Mouse (Mus musculus) hindbrain, embryonic 14.5 days (tissue): Measurements from ENCODE around the gene Kcnmb2. TPM values are rescaled to one million over a fixed set of nuclear protein-coding genes. Genes with fewer than 3 reads are reported as not detected.

ENCODE experiments used
- ATAC-seq: fragments of 200-750 bp; cut with Nextera tagmentation; 2 replicates; pipeline ENCODE4 v1.8.0; 2017; ENCODE audit warnings: moderate number of reproducible peaks, mild to moderate bottlenecking, moderate TSS enrichment, moderate library complexity; ENCODE audit not compliant: low FRiP score
- DNase-seq: peaks from one replicate; pipeline ENCODE4 v3.0.0-alpha.2; 2015; ENCODE audit warnings: low spot score
- H3K27ac ChIP-seq: fragments of 300-500 bp; sonication (generic); 2 replicates; pipeline ENCODE4 v1.5.1; 2014; ENCODE audit warnings: mild to moderate bottlenecking, moderate library complexity
- H3K27me3 ChIP-seq: fragments of 300-500 bp; sonication (generic); 2 replicates; pipeline ENCODE4 v1.6.1; 2014; ENCODE audit warnings: mild to moderate bottlenecking, low read length, mixed read lengths; ENCODE audit not compliant: control insufficient read depth, insufficient read depth
- H3K36me3 ChIP-seq: fragments of 300-500 bp; sonication (generic); replicated peaks from 2 replicates; pipeline ENCODE4 v1.6.1; 2014; ENCODE audit not compliant: control insufficient read depth, insufficient read depth
- H3K4me1 ChIP-seq: fragments of 300-500 bp; sonication (generic); replicated peaks from 2 replicates; pipeline ENCODE4 v1.6.1; 2014; ENCODE audit warnings: antibody characterized with exemption, low read length, mixed read lengths; ENCODE audit not compliant: control insufficient read depth, insufficient read depth
- H3K4me2 ChIP-seq: fragments of 300-500 bp; sonication (generic); replicated peaks from 2 replicates; pipeline ENCODE4 v1.6.1; 2014; ENCODE audit warnings: mild to moderate bottlenecking, moderate library complexity
- H3K4me3 ChIP-seq: fragments of 300-500 bp; sonication (generic); replicated peaks from 2 replicates; pipeline ENCODE4 v1.5.1; 2014; ENCODE audit warnings: mild to moderate bottlenecking, low read length
- H3K9ac ChIP-seq: fragments of 300-500 bp; sonication (generic); 2 replicates; pipeline ENCODE4 v1.6.1; 2014
- H3K9me3 ChIP-seq: fragments of 300-500 bp; sonication (generic); 2 replicates; pipeline ENCODE4 v1.6.1; 2016; ENCODE audit warnings: low read length; ENCODE audit not compliant: control insufficient read depth
- WGBS: fragments of 180-500 bp; shearing (Covaris S2); extraction: QIAGEN DNeasy Blood & Tissue Kit; methylation state at CpG from one replicate; pipeline ENCODE4 v1.1.7; 2014; 5-methylcytosine and 5-hydroxymethylcytosine counted together
- polyA plus RNA-seq: library from polyadenylated mRNA; unstranded; fragments of >200 nt; fragmentation: Nextera tagmentation; extraction: Ambion mirVana; gene quantifications from 2 replicates; pipeline ENCODE4 v1.2.1, GENCODE M21; 2014

Kcnmb2 gene
- polyA plus RNA-seq, 1 experiment from 2014 or later, result 12.7 TPM

DNA sequence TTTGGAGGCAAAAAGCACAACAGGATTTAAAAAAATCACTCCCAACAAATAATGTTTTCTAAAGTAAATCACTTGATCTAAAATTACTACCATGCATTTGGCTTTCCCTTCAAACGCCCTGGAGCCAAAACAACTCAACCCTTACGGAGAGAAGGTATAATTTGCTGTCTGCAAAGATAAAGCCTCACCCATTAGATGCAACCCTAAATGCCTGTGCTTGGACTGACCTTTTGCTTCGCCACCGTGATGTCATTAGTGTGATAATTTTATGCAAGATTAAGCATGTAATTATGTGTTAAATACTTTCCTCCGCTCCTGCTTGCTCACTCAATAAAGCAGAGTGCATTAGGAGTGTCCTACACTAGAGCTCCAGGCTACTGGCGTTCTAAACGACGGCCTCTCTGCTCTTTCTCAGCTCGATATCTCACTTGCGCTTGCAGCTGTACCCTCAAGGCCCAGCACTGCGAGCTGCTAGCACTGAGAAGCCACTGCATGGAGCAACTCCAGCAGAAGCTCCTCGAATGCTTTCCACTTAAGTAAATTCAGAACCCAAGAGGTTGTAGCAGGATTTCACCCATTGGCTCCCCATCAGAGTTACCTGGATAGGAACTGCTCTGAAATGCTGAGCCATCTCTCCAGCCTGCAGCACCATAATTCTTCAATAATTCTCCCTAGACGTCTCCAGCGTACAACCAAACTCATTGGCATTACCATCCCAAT lies 247.7 kb downstream of the Kcnmb2 start:
- ATAC-seq (peak; percentile 57; the same call in 1 of the 2 replicates), DNase-seq (no peak)
- Histone ChIP-seq H3K4me2 (no peak overlapping the region), H3K27me3 (no peaks in the 10 kb centered on the region), H3K9ac (no peak overlapping the region), H3K4me1 (no peaks in the 10 kb centered on the region), H3K36me3 (no peaks in the 10 kb centered on the region), H3K9me3 (no peaks in the 10 kb centered on the region), H3K4me3 (no peak overlapping the region), H3K27ac (no peak overlapping the region)
- 55% methylated on average over 14 of the region's 14 CpGs for WGBS

DNA sequence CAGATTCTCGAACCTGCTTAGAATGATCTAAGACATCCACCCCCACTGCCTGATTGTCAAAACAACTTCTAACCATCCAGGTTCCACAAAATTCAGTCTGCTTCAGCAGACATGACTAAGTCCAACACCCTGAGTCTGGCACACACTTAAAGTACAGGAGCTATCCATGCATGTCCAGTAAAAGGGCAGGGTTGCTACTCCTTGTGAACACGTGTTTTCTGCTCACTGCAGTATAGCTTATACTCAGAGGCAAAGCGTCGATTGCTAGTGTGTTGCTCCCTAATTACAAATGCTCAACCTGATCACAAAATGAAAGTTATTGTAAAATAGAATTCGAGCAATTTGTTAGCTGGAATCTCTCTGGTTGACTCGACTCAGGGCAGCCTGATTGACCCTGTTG lies 278.2 kb downstream of the Kcnmb2 start:
- no peak for DNase-seq
- WGBS, result 77% methylated on average over 6 of the region's 6 CpGs
- H3K9me3 ChIP-seq, result no peaks in the 10 kb centered on the region
- no peak overlapping the region for H3K27ac ChIP-seq
- H3K27me3 ChIP-seq, result no peaks in the 10 kb centered on the region
- ATAC-seq, result no peak
- H3K4me2 ChIP-seq, result no peak overlapping the region
- H3K4me1 ChIP-seq, result no peaks in the 10 kb centered on the region
- no peaks in the 10 kb centered on the region for H3K36me3 ChIP-seq
- H3K4me3 ChIP-seq, result no peak overlapping the region
- no peak overlapping the region for H3K9ac ChIP-seq

DNA sequence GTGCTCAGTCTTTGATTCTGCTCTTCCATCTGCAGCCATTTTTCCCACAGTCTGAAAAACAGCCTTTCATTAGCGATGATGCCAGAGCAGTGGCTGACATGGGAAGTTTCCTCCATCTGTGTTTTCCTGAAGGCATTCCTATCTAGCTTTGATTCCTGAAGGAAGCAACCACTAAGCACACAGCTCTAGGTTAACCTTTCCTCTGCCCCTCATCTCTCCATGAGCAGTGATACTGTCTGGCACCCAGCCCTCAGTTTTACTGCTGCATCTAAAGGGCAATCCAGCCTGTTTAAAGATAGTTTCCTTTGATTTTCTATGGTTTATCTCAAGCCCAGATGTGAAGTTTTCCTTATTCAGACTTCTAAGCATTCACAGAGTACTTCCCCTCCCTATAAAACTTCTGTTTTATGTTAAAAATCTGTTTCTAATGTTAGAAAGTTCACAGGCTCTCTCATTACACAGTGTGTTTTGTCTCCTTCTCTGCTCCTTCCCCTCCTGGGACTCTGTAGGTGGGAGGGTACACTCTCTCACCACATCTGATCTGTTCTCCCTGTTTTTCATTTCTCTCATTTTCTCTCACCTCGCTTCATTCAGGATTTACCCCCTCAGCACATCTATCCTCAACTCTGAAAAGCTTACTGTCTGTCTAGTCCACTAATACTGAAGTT lies 283.7 kb downstream of the Kcnmb2 start:
- H3K4me2 ChIP-seq, result no peak overlapping the region
- ATAC-seq, result no peak
- peaks cover 5% of the 10 kb centered on the region; the same call in 1 of the 2 replicates for H3K4me1 ChIP-seq
- H3K9me3 ChIP-seq, result no peaks in the 10 kb centered on the region
- no peak overlapping the region for H3K9ac ChIP-seq
- DNase-seq, result no peak
- WGBS, result 76% methylated on average over 2 of the region's 2 CpGs
- no peaks in the 10 kb centered on the region for H3K27me3 ChIP-seq
- no peak overlapping the region for H3K4me3 ChIP-seq
- H3K27ac ChIP-seq, result no peak overlapping the region
- no peaks in the 10 kb centered on the region for H3K36me3 ChIP-seq

DNA sequence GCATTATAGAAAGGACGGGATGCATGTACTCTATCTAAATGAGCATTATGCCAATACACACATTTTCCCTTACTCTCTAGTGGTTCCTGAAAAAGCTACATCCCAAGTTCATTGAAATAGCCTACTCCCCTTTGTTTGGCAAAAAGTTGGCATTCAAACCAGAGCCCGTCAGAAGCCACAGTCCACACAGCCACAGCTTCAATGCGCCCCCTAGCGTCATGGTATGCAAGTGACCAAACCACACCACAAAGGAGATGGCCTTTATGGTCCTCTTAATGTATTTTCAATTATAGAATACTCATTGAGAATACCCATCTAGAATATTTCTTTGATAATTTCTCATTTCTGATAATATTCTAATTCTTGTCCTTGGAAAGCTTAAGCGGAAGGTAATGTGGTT lies 286.2 kb downstream of the Kcnmb2 start:
- ATAC-seq (0 out of 2 replicates have a peak, but pooled peaks have one; percentile 51), DNase-seq (peak; percentile 73)
- Histone ChIP-seq H3K4me2 (no peak overlapping the region), H3K27me3 (no peaks in the 10 kb centered on the region), H3K9ac (no peak overlapping the region), H3K9me3 (no peaks in the 10 kb centered on the region), H3K4me1 (peaks cover 5% of the 10 kb centered on the region; the same call in 1 of the 2 replicates), H3K36me3 (no peaks in the 10 kb centered on the region), H3K4me3 (no peak overlapping the region), H3K27ac (no peak overlapping the region)
- WGBS, result 27% methylated on average over 5 of the region's 5 CpGs

DNA sequence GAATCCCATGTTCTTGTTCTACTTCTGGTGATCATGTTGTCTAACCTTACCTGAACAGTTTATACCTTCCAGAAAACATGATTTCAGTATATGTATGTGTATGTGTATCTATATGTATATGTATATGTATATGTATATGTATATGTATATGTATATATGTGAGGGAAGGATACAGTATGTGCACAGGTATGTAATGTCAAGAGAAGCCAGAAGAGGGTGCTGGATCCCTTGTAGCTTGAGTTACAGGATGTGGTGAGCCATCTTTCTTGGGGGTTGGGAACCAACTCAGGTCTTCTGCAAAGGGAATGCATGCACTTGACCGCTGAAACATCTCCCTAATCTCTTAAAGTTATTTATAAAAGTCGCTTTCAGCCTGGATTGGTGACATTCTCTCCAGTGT lies 286.6 kb downstream of the Kcnmb2 start:
- Histone ChIP-seq H3K4me1 (peaks cover 5% of the 10 kb centered on the region; the same call in 1 of the 2 replicates), H3K4me2 (no peak overlapping the region), H3K9me3 (no peaks in the 10 kb centered on the region), H3K9ac (no peak overlapping the region), H3K36me3 (no peaks in the 10 kb centered on the region), H3K27ac (peak overlapping the region; percentile 63; the same call in 1 of the 2 replicates), H3K4me3 (no peak overlapping the region), H3K27me3 (no peaks in the 10 kb centered on the region)
- ATAC-seq, result no peak
- no peak for DNase-seq
- WGBS, result 95% methylated on average over 2 of the region's 2 CpGs

DNA sequence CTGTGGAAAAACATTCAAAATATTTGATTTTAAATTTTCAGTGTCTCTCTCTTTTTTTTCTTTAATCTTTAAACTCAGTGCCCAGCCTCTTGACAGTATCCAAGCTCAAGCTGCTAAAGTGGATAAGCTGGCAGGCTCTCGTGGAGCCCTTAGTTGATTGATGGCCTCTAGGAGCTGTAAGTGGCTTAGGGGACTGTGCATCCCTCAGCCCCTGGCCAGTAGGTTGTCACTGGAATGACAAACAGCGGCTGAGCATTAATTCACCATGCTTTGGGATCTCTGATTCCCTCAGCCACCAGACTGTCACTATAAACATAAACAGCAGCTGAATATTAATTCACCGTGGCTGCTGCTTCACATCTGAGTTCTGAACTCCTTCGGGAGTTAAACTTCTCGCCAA lies 287.6 kb downstream of the Kcnmb2 start:
- DNase-seq (peak; percentile 45), ATAC-seq (peak; percentile 84)
- H3K4me1 ChIP-seq, result peaks cover 5% of the 10 kb centered on the region; the same call in 1 of the 2 replicates
- H3K27me3 ChIP-seq, result no peaks in the 10 kb centered on the region
- no peak overlapping the region for H3K4me3 ChIP-seq
- no peaks in the 10 kb centered on the region for H3K36me3 ChIP-seq
- H3K9ac ChIP-seq, result no peak overlapping the region
- 0 out of 2 replicates have a peak overlapping the region, but pooled peaks have one; percentile 63 for H3K27ac ChIP-seq
- no peak overlapping the region for H3K4me2 ChIP-seq
- no peaks in the 10 kb centered on the region for H3K9me3 ChIP-seq
- WGBS, result 32% methylated on average over 5 of the region's 5 CpGs

DNA sequence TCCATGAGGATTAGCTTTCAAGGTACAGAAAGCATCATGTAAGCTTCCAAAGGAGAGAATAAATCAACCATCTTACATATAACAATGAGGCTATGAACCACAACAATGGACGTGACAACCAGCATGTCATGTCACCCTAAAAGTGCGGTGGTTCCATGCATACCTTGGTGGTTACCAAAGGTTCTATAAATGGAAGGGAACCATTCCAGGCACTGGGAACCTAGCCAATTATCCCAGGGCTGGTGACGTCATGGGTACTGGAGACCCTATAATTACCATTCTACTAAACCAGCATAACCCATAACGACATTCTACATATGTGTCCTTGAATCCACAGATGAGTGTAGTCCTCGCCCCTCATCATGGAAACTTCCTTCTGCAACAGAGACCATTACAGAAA lies 291.7 kb downstream of the Kcnmb2 start:
- H3K36me3 ChIP-seq, result no peaks in the 10 kb centered on the region
- H3K27me3 ChIP-seq, result no peaks in the 10 kb centered on the region
- H3K4me2 ChIP-seq, result no peak overlapping the region
- no peak overlapping the region for H3K9ac ChIP-seq
- 88% methylated on average over 5 of the region's 5 CpGs for WGBS
- no peak overlapping the region for H3K4me3 ChIP-seq
- ATAC-seq, result no peak
- DNase-seq, result no peak
- no peak overlapping the region for H3K27ac ChIP-seq
- no peaks in the 10 kb centered on the region for H3K9me3 ChIP-seq
- H3K4me1 ChIP-seq, result peaks cover 5% of the 10 kb centered on the region; the same call in 1 of the 2 replicates

DNA sequence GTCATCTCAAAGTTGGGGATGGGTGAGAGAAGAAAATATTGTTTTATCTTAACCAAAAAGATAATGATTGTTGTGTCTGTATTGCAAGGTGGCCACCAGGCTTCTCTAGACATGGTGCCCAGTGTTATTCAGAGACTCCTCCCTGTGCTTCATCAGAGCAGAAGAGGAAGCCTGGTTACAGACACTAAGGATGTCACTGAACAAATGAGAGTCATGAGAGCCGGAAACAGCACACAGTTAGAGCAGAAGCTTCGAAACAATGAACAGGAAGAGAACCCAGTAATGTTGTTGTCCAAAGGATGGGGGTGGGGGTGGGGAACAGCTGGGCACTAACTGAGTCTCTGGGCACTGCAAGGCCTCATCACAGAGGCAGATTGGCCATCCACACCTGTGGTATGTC lies 324.4 kb downstream of the Kcnmb2 start:
- ATAC-seq (no peak), DNase-seq (no peak)
- 83% methylated on average over 2 of the region's 2 CpGs for WGBS
- Histone ChIP-seq H3K4me2 (no peak overlapping the region), H3K4me1 (no peaks in the 10 kb centered on the region), H3K27me3 (no peaks in the 10 kb centered on the region), H3K4me3 (no peak overlapping the region), H3K27ac (no peak overlapping the region), H3K9me3 (no peaks in the 10 kb centered on the region), H3K36me3 (no peaks in the 10 kb centered on the region), H3K9ac (no peak overlapping the region)

DNA sequence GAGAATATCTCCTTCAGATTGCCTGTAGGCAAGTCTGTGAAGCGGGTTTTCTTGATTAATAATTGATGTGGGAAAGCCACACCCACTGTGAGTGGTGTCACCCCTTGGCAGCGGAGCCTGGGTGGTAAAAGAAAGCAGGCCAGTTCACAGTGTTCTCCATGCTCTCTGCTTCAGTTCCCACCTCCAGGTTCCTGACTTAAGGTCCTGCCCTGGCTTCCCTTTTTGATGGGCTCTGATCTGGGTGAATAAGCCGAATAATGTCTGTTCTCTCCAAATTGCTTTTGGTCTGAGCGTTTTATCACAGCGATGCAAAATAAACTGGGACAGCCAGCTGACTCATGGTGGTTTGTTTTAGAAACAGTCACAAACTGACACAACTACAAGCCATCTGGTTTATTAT lies 334.5 kb downstream of the Kcnmb2 start:
- 80% methylated on average over 5 of the region's 5 CpGs for WGBS
- Histone ChIP-seq H3K4me2 (no peak overlapping the region), H3K4me1 (no peaks in the 10 kb centered on the region), H3K4me3 (no peak overlapping the region), H3K27ac (no peak overlapping the region), H3K9ac (no peak overlapping the region), H3K36me3 (no peaks in the 10 kb centered on the region), H3K9me3 (no peaks in the 10 kb centered on the region), H3K27me3 (no peaks in the 10 kb centered on the region)
- ATAC-seq (no peak), DNase-seq (no peak)
